Mouse (Mus musculus): ENCODE data around the gene Mybphl. TPM values are rescaled to one million over a fixed set of nuclear protein-coding genes. Genes with fewer than 3 reads are reported as not detected.

Gene Mybphl
- total RNA-seq (2021) = not detected

GRCm38 (mm10) chr3:108364270-108364995 is at the start of gene Mybphl:
TSS of gene Mybphl (plus strand) at chr3:108364911.
- intact Hi-C loops (cut with DNase I) = no loop called here

DNA sequence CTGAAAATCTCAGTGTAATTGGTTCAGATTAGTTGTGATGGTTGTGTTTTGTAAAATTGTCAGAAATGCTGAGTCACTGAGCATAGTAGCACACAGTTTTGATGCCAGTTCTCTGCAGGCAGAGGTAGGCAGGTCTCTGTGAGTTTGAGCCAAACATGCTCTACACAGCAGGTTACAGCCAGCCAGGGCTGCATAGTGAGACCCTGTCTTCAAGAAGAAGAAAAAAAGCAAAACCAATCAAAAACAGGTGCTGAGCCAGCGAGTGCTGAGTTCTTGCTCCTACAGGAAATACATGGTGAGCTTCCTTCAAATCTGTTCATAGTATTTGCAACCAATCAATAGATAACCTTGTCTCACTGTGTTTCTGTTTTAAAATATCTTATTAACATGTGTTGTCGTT is 46.2 kb upstream of the Mybphl start:
- intact Hi-C loops (cut with DNase I) = no loop called here
- DNase-seq (ENCODE audit: extremely low spot score in 1 of 2, low spot score in 2 of 2) = no peak

More at GRCm38 (mm10) chr3:108364270-108364995, at the start of gene Mybphl:
- no peak for DNase-seq (ENCODE audit: extremely low spot score in 1 of 2, low spot score in 2 of 2)

DNA sequence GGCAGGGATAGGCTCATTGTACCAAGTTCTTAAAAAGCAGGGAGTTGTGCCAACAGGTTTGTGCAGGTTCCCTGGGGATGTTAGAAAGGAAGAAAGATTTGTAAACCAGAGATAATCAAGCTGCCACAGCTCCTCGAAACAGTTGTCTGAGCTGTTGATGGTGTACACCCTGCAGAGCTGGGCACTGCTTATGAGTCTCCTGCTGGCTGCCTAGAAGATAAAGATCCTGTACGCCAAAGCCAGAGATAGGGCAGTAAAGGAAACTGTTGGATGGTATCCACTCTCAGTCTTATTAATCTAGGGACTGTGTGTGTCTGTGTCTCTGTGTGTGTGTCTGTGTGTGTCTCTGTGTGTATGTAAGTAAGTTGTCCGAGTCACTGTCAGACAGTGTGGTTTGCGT is 43.0 kb upstream of the Mybphl start:
- intact Hi-C loops (cut with DNase I) = no loop called here

GRCm38 (mm10) chr3:108322136-108322535 is 42.6 kb upstream of the Mybphl start:
- intact Hi-C loops (cut with DNase I) = no loop called here
- DNase-seq (ENCODE audit: extremely low spot score in 1 of 2, low spot score in 2 of 2) = no peak

More for the DNA sequence above, 43.0 kb upstream of the Mybphl start:
- no peak for DNase-seq (ENCODE audit: extremely low spot score in 1 of 2, low spot score in 2 of 2)

- DNase-seq (ENCODE audit: extremely low spot score in 1 of 2, low spot score in 2 of 2) = no peak
- intact Hi-C loops (cut with DNase I) = no loop called here
These were observed 41.7 kb upstream of the Mybphl start for GRCm38 (mm10) chr3:108322962-108323361.

- DNase-seq (ENCODE audit: extremely low spot score in 1 of 2, low spot score in 2 of 2) = no peak
- intact Hi-C loops (cut with DNase I) = loop anchor here (5.0 kb wide), 1 partner anchor 38 kb away; no protein-coding TSS in a partner anchor
These were observed 39.9 kb upstream of the Mybphl start for GRCm38 (mm10) chr3:108324837-108325236.

DNA sequence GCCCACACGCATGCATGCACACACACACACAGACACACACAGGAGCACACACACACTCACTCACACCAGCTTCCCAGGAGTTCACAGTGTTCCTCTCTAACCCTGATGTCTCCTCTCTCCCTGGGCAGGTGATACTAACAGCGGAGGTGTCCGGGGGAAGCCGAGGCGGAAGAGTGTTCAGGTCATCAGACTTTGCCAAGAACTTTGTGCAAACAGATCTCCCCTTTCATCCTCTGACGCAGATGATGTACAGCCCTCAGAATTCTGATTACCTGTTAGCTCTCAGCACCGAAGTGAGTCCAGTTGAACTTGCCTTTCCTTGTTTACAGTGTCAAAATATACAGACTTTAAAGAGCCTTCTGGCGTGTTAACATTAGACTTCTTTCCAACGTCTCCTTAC is 39.2 kb upstream of the Mybphl start:
- no peak for DNase-seq (ENCODE audit: extremely low spot score in 1 of 2, low spot score in 2 of 2)
- intact Hi-C loops (cut with DNase I) = loop anchor here (5.0 kb wide), 1 partner anchor 38 kb away; no protein-coding TSS in a partner anchor

DNA sequence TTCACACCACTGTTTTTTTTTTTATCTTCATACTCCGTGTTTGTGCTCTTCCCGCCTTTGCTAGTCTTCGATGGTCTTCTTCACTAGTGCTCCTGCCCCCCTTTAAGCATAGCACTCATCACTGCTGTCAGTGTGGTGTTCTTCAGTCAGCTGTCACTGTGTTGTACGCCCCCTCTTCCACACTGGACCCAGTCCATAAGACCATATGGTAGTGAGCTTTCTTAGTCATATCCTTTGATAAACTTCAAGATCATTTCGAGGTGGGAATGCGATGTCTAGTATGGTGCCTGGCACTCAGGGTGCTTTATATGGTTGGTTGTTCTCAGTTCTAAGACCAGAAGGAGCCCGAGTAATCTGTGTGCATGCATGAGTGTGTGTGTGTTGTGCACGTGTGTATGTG is 37.4 kb upstream of the Mybphl start:
- DNase-seq (ENCODE audit: extremely low spot score in 1 of 2, low spot score in 2 of 2) = no peak
- intact Hi-C loops (cut with DNase I) = loop anchor here (5.0 kb wide), 1 partner anchor 40 kb away; no protein-coding TSS in a partner anchor

DNA sequence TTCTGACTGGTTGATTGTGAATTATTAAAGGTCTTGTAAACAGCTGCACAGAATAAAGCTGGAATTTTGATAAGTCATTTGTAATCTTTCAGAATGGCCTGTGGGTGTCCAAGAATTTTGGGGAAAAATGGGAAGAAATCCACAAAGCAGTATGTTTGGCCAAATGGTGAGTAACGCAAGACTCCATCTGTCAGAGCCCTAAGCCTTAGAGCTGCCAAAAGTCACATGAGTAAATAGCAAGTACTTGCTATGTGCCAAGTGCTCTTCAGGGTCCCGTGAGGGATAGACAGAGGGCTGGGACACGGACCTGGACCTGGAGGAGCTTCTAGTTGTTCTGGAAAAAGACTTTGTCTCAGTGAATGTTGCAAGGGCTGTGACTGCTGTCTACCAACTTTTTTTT is 36.8 kb upstream of the Mybphl start:
- intact Hi-C loops (cut with DNase I) = loop anchor here (5.0 kb wide), 1 partner anchor 41 kb away; no protein-coding TSS in a partner anchor
- no peak for DNase-seq (ENCODE audit: extremely low spot score in 1 of 2, low spot score in 2 of 2)

DNA sequence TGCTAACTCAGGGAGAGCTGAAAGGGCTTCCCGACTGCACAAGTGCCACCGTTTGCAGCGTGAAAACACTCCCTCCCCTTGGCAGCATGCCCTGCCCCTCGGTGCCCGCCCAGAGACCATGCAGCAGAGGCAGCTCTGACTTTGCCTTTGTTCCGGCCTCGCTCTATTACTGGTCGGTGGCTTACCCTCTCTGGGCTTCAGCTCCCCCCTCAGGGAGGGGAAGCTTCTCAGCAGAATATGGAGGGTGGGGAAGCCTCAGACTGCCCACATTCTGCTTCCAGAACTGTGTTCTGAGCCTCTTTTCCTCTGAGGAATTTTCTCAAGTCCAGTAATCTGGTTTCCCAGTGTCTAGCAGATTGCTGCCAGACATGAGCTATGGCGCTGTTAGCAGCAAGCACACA is 36.3 kb upstream of the Mybphl start:
- DNase-seq (ENCODE audit: extremely low spot score in 1 of 2, low spot score in 2 of 2) = peak; percentile 45 to 76
- intact Hi-C loops (cut with DNase I) = loop anchor here (5.0 kb wide), 1 partner anchor 41 kb away; no protein-coding TSS in a partner anchor

DNA sequence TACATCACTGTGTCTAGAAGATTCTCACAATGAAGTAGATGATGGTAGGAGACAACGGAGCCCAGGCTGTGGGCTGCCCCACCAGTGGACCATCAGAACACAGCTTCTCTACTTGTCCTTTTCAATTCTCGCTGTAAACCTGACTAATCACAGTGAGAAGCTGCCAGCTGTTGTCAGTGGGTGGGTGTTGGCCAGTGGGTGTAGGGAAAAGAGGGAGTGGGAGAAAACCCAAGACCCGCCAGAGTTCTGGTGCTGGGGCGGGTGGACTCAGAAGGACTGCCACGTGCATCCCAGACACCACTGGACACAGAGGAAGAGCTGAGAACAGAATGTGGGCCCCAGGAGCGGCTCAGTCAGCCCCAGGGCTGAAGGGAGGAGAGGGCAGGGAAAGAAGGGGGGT is 33.9 kb upstream of the Mybphl start:
- intact Hi-C loops (cut with DNase I) = no loop called here
- no peak for DNase-seq (ENCODE audit: extremely low spot score in 1 of 2, low spot score in 2 of 2)

DNA sequence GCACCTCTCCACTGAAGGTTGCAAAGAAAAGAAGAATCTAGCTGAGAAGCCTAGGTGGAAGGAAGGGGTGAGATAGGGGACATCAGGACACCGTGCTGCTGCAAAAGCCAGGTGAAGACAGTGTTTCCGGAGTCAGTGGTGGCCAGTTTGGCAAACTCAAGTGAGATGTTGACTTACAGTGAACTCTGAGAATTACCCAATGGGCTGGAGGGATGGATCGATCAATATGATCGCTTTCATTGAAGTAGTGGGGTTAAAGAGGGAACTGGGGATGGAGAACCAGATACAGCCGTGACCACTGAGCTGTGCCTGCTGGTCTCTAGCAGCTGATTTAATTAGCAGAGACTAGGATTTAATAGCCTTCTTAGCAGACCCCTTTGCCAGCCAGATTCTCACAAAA is 27.8 kb upstream of the Mybphl start:
- DNase-seq (ENCODE audit: extremely low spot score in 1 of 2, low spot score in 2 of 2) = no peak
- intact Hi-C loops (cut with DNase I) = no loop called here

- no peak for DNase-seq (ENCODE audit: extremely low spot score in 1 of 2, low spot score in 2 of 2)
- intact Hi-C loops (cut with DNase I) = no loop called here
These were observed 23.7 kb upstream of the Mybphl start for GRCm38 (mm10) chr3:108341040-108341439.

GRCm38 (mm10) chr3:108342185-108342584 is 22.5 kb upstream of the Mybphl start:
- intact Hi-C loops (cut with DNase I) = no loop called here
- no peak for DNase-seq (ENCODE audit: extremely low spot score in 1 of 2, low spot score in 2 of 2)

GRCm38 (mm10) chr3:108345855-108346254 is 18.9 kb upstream of the Mybphl start:
- intact Hi-C loops (cut with DNase I) = no loop called here
- no peak for DNase-seq (ENCODE audit: extremely low spot score in 1 of 2, low spot score in 2 of 2)

GRCm38 (mm10) chr3:108348376-108348775 is 16.3 kb upstream of the Mybphl start:
- intact Hi-C loops (cut with DNase I) = no loop called here
- DNase-seq (ENCODE audit: extremely low spot score in 1 of 2, low spot score in 2 of 2) = no peak

GRCm38 (mm10) chr3:108355245-108355644 is 9.5 kb upstream of the Mybphl start:
- DNase-seq (ENCODE audit: extremely low spot score in 1 of 2, low spot score in 2 of 2) = no peak
- intact Hi-C loops (cut with DNase I) = no loop called here

DNA sequence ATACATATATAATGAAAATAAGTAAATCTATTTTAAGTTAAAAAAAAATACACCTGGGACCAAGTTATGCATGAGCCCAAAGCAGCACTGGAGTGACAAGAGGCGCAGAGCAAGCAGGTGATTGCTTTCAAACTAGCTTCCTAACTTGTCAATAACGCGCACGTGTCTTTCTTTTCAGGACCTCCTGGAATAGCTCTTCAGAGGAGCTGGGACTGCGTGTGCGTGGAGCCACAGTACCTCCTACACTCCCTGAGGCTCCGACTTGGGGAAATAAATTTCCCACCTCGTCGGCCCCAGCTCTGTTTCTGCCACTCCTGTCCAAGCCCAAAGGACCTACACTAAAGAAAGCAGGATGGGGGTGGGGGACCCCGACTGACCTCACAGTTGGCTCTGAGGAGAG is 7.7 kb upstream of the Mybphl start:
- intact Hi-C loops (cut with DNase I) = no loop called here
- DNase-seq (ENCODE audit: extremely low spot score in 1 of 2, low spot score in 2 of 2) = no peak

GRCm38 (mm10) chr3:108358445-108358844 is 6.3 kb upstream of the Mybphl start:
- DNase-seq (ENCODE audit: extremely low spot score in 1 of 2, low spot score in 2 of 2) = peak in 1 of 2 experiments; percentile 40
- intact Hi-C loops (cut with DNase I) = no loop called here

- DNase-seq (ENCODE audit: extremely low spot score in 1 of 2, low spot score in 2 of 2) = no peak
- intact Hi-C loops (cut with DNase I) = no loop called here
These were observed 3.8 kb upstream of the Mybphl start for GRCm38 (mm10) chr3:108360894-108361293.

- intact Hi-C loops (cut with DNase I) = no loop called here
These were observed 1.1 kb upstream of the Mybphl start for GRCm38 (mm10) chr3:108363626-108364025.

More at GRCm38 (mm10) chr3:108363626-108364025, 1.1 kb upstream of the Mybphl start:
- no peak for DNase-seq (ENCODE audit: extremely low spot score in 1 of 2, low spot score in 2 of 2)

Data from left cerebral cortex, postnatal 10 days (tissue).